Comparison of ENCODE assay signal across 15 mouse cellular contexts in genomic region chr2:72915245-72915930, GRCm38 (mm10).
"Had no signal": no experiment of that assay in that cellular context is flagged by ENCODE, and none has a peak within 500 bp of the region (broad histone marks: within the 10 kb centered on the region; RNA-seq: fewer than 3 reads in every experiment).

No protein-coding gene starts in this region.

- H3K4me1 ChIP-seq: liver, embryonic 12.5 days; midbrain, embryonic 10.5 days had no signal

- ATAC-seq: liver, embryonic 12.5 days had no signal

- DNase-seq: kidney, postnatal 10 days; kidney, postnatal 4 days; lung, embryonic 14.5 days; lung, postnatal 10 days; lung, postnatal 4 days; midbrain, embryonic 14.5 days; retina, postnatal 1 day; right cerebral cortex, postnatal 4 days; spleen, adult 18-20 months; thymus, postnatal 36 days had no signal

- H3K4me2 ChIP-seq: limb, embryonic 15.5 days; liver, embryonic 12.5 days; lung, embryonic 14.5 days; neural tube, embryonic 13.5 days had no signal

- H3K9ac ChIP-seq: limb, embryonic 15.5 days; liver, embryonic 12.5 days; lung, embryonic 14.5 days; neural tube, embryonic 13.5 days had no signal

- H3K36me3 ChIP-seq: limb, embryonic 15.5 days; liver, embryonic 12.5 days; midbrain, embryonic 10.5 days; neural tube, embryonic 13.5 days had no signal

- H3K9me3 ChIP-seq: limb, embryonic 15.5 days; liver, embryonic 12.5 days; midbrain, embryonic 10.5 days; neural tube, embryonic 13.5 days had no signal

- H3K27me3 ChIP-seq: limb, embryonic 15.5 days; liver, embryonic 12.5 days; neural tube, embryonic 13.5 days had no signal

- H3K4me3 ChIP-seq: layer of hippocampus, adult 2 months; limb, embryonic 15.5 days; liver, embryonic 12.5 days; midbrain, embryonic 10.5 days; neural tube, embryonic 13.5 days had no signal

- H3K27ac ChIP-seq: layer of hippocampus, adult 2 months; limb, embryonic 15.5 days; liver, embryonic 12.5 days; midbrain, embryonic 10.5 days; neural tube, embryonic 13.5 days had no signal
